Mouse (Mus musculus): Measurements from ENCODE around the gene Lrrc74b. TPM values are rescaled to one million over a fixed set of nuclear protein-coding genes. Genes with fewer than 3 reads are reported as not detected.
A peak's percentile ranks its signal among the peaks of the same experiment; 100 is the strongest.

Lrrc74b gene
- total and polyA plus RNA-seq, 3 experiments: 0.03 to 0.33 TPM; not detected in 1

DNA sequence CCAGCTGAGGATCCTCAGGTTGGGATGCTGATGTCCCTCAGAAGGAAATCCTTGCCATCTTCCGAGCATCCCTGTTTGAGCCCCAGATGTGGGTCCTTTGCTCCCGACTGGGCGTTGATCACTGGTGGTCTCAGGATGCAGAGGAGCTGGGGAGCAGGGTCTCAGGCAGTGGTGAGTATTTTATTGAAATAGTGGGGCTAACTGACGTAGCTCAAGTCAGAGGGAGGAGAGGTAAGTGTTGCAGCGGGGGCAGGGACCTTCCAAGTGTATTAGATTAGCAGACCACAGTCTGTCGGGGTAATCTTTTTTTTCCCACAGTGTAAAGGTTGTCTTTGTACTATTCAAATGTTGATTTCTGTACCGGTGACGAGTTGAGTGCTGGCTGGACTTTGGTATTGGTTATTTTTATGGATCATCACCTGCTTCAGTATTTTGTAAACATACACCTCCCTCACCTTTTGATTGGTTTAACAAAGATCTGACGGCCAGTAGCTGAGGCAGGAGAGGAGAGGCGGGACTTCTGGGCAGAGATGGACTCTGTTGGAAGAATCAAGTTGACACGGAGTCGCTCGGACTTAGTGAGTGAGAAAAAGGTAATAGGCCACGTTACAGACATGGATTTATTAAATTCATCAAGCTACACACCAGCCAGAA lies 28.2 kb downstream of the Lrrc74b start:
- no peak for TF ChIP-seq GATA1 (IDR thresholded peaks at IDR 0.05; ENCODE audit: borderline replicate concordance, low read length)
- no peaks in the 10 kb centered on the region for H3K9me3 ChIP-seq (replicated peaks)
- no peak overlapping the region for H3K4me3 ChIP-seq (ENCODE audit: low read depth, low read length)
- peaks cover 21% of the 10 kb centered on the region for H3K36me3 ChIP-seq (replicated peaks)
- H3K4me1 ChIP-seq (ENCODE audit: insufficient read depth, low read depth, low read length): peaks cover 36% of the 10 kb centered on the region
- H3K27me3 ChIP-seq (ENCODE audit: insufficient read depth, low read length): no peaks in the 10 kb centered on the region
- DNase-seq (ENCODE audit: low spot score): no peak
- no peak for ATAC-seq (ENCODE audit: extremely low read depth, insufficient number of reproducible peaks, low FRiP score, poor library complexity, severe bottlenecking)

DNA sequence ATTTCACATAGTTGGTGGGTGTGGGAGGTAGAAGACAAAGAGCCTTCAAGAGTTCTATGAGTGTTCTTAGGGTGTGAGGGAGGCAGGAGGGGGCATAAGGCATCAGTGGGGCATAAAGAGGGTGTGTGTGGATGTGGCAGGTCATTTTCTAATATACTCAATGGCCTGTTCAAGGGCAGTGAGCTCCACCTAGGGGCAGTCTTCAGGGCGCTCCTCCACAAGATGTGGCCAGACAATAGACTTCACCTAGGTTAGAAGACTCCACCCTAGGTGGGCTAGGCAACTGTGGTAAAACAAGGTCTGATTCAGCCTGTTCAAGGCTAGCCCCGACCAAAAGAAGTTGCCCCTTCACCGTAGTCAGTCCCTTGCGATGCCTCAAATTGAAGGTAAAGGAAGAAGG lies 28.8 kb downstream of the Lrrc74b start:
- no peaks in the 10 kb centered on the region for H3K9me3 ChIP-seq (replicated peaks)
- ATAC-seq (ENCODE audit: extremely low read depth, insufficient number of reproducible peaks, low FRiP score, poor library complexity, severe bottlenecking) (no peak), DNase-seq (ENCODE audit: low spot score) (no peak)
- no peak overlapping the region for H3K4me3 ChIP-seq (ENCODE audit: low read depth, low read length)
- peaks cover 41% of the 10 kb centered on the region for H3K4me1 ChIP-seq (ENCODE audit: insufficient read depth, low read depth, low read length)
- H3K36me3 ChIP-seq (replicated peaks): peaks cover 26% of the 10 kb centered on the region
- no peak for TF ChIP-seq POLR2AphosphoS5 (IDR thresholded peaks at IDR 0.05; ENCODE audit: insufficient replicate concordance, low read depth, low read length)
- no peak for TF ChIP-seq GATA2 (IDR thresholded peaks at IDR 0.05; ENCODE audit: borderline replicate concordance, low read depth, low read length)
- no peak for TF ChIP-seq CTCF (IDR thresholded peaks at IDR 0.05; ENCODE audit: low read depth, low read length)
- TF ChIP-seq GATA1 (IDR thresholded peaks at IDR 0.05; ENCODE audit: borderline replicate concordance, low read length): no peak
- no peak for TF ChIP-seq TAL1 (conservative IDR thresholded peaks at IDR 0.05; ENCODE audit: low read depth, low read length)
- H3K27me3 ChIP-seq (ENCODE audit: insufficient read depth, low read length): no peaks in the 10 kb centered on the region

DNA sequence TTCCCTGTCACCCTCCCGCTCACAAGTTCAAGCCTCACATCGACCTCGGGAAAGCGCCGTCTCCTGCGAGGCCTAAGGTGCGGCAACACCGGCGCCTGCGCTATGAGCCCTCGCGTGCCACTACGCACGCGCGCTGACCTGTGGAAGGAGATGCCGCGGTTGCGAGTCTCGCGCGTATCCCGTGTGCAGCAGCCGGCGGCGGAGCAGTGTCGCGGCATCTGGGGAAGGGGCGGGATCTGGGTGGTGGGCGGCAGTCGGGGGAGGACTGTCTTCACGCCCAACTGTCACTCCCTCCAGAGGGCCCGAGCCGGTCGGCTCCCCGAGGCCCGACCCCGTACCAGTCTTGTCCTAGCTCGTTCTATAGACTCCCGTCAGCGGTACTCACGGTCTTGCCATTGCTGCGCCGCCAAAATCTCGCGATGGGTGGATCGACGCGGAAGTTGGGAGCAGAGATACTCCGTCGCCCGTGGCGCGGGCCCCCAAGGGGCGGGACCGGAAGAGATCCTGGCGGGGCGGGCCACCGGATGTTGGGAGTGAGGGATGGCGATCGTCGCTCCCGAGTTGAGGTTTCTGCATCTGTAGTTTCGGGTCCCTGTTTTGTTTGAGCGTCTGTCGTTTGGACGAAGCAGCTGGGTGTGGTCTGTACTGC lies 30.3 kb downstream of the Lrrc74b start, which contains the start of gene Thap7:
Thap7 (minus strand) TSS at position 497 of the 649 bp plus-strand sequence.
- H3K27me3 ChIP-seq (ENCODE audit: insufficient read depth, low read length): no peaks in the 10 kb centered on the region

DNA sequence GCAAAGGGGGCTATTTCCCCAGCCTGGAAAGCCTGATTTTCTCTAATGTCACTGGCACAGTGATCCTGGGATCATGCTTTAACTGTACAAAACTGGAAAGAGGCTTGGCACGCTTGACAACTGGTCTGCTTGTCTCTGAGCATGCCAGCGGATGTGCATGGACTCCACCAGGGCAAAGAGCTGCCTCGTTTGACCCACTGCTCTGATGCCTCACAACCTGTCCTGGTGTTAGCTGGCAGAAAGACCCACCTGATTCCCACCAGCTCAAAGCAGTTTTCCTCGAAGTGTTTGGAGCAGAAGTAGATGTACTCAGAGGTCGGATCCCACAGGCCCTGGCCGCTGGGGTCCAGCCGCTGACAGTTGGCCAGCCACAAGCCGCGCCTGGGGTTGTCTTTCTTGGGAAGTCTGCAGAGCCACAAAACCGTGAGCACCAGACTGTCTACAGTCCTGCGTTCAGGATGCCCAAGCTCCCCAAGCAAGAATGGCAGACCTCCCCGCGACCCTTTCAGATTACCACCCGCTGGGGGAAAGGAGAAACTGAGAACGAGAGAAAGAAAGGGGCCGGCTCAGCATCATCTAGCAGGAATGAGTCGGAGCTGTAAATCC lies 31.0 kb downstream of the Lrrc74b start:
- Histone ChIP-seq H3K4me3 (ENCODE audit: low read depth, low read length) (peak overlapping the region; percentile 78), H3K27me3 (ENCODE audit: insufficient read depth, low read length) (no peaks in the 10 kb centered on the region), H3K4me1 (ENCODE audit: insufficient read depth, low read depth, low read length) (peaks cover 49% of the 10 kb centered on the region), H3K36me3 (replicated peaks) (peaks cover 48% of the 10 kb centered on the region), H3K9me3 (replicated peaks) (no peaks in the 10 kb centered on the region)
- DNase-seq (ENCODE audit: low spot score): peak; percentile 14
- TF ChIP-seq TAL1 (conservative IDR thresholded peaks at IDR 0.05; ENCODE audit: low read depth, low read length): no peak
- no peak for TF ChIP-seq GATA1 (IDR thresholded peaks at IDR 0.05; ENCODE audit: borderline replicate concordance, low read length)
- no peak for TF ChIP-seq CTCF (IDR thresholded peaks at IDR 0.05; ENCODE audit: low read depth, low read length)
- no peak for TF ChIP-seq POLR2AphosphoS5 (IDR thresholded peaks at IDR 0.05; ENCODE audit: insufficient replicate concordance, low read depth, low read length)
- no peak for TF ChIP-seq GATA2 (IDR thresholded peaks at IDR 0.05; ENCODE audit: borderline replicate concordance, low read depth, low read length)
- no peak for ATAC-seq (ENCODE audit: extremely low read depth, insufficient number of reproducible peaks, low FRiP score, poor library complexity, severe bottlenecking)

More for the DNA sequence above, 30.3 kb downstream of the Lrrc74b start, which contains the start of gene Thap7:
- Histone ChIP-seq H3K4me3 (ENCODE audit: low read depth, low read length) (peak within 1 kb of the TSS; percentile 78), H3K9me3 (replicated peaks) (no peaks in the 10 kb centered on the region), H3K4me1 (ENCODE audit: insufficient read depth, low read depth, low read length) (peaks cover 46% of the 10 kb centered on the region), H3K36me3 (replicated peaks) (peaks cover 41% of the 10 kb centered on the region)
- ATAC-seq (ENCODE audit: extremely low read depth, insufficient number of reproducible peaks, low FRiP score, poor library complexity, severe bottlenecking) (peak; percentile 88), DNase-seq (ENCODE audit: low spot score) (peak; percentile 97)
- TF ChIP-seq TAL1 (conservative IDR thresholded peaks at IDR 0.05; ENCODE audit: low read depth, low read length) (no peak), GATA2 (IDR thresholded peaks at IDR 0.05; ENCODE audit: borderline replicate concordance, low read depth, low read length) (no peak), GATA1 (IDR thresholded peaks at IDR 0.05; ENCODE audit: borderline replicate concordance, low read length) (no peak), POLR2AphosphoS5 (IDR thresholded peaks at IDR 0.05; ENCODE audit: insufficient replicate concordance, low read depth, low read length) (no peak), CTCF (IDR thresholded peaks at IDR 0.05; ENCODE audit: low read depth, low read length) (no peak)

DNA sequence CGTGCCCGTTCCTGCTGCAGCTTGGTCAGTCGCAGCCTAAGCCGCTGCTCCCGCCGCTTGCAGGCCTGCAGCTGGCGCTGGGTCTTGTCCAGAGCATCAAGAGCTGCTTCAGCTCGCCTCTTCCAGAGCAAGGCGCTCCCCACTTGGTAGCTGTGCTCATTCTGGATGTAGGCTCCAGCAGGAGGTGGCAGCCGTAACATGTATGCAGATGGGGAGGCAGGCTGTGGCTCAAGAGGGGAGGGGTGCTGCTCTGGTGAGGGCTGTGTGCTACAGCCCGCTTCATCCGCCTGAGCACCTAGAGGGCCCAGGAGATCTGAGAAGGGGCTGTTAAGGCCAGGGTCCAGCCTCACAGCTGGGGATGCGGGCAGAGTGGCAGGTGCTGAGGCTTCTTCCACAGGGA lies 32.8 kb downstream of the Lrrc74b start:
- no peaks in the 10 kb centered on the region for H3K9me3 ChIP-seq (replicated peaks)
- H3K4me1 ChIP-seq (ENCODE audit: insufficient read depth, low read depth, low read length): peaks cover 49% of the 10 kb centered on the region
- DNase-seq (ENCODE audit: low spot score): no peak
- H3K36me3 ChIP-seq (replicated peaks): peaks cover 64% of the 10 kb centered on the region
- no peaks in the 10 kb centered on the region for H3K27me3 ChIP-seq (ENCODE audit: insufficient read depth, low read length)
- H3K4me3 ChIP-seq (ENCODE audit: low read depth, low read length): no peak overlapping the region; the same call in 1 of the 2 replicates
- TF ChIP-seq POLR2AphosphoS5 (IDR thresholded peaks at IDR 0.05; ENCODE audit: insufficient replicate concordance, low read depth, low read length) (no peak), GATA2 (IDR thresholded peaks at IDR 0.05; ENCODE audit: borderline replicate concordance, low read depth, low read length) (no peak), GATA1 (IDR thresholded peaks at IDR 0.05; ENCODE audit: borderline replicate concordance, low read length) (no peak), TAL1 (conservative IDR thresholded peaks at IDR 0.05; ENCODE audit: low read depth, low read length) (no peak), CTCF (IDR thresholded peaks at IDR 0.05; ENCODE audit: low read depth, low read length) (no peak)
- ATAC-seq (ENCODE audit: extremely low read depth, insufficient number of reproducible peaks, low FRiP score, poor library complexity, severe bottlenecking): no peak

DNA sequence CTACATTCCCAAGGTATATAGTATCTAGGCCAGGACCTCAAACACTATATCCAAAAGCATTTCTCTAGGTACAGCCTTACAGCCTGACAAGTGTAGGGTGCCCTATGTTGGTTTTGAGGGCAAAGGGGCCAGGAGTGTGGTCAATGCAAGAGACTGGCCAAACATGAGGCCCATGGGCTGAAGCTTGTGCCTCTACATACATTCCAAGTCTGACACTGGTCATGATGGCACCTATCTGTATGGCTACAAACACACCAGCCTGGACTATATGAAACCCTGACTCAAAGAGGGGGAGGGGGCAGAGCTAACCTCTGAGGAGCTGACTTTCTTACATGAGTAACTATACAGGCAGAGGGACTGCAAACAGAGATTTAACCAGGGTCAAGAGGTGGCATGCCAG lies 33.4 kb downstream of the Lrrc74b start:
- H3K4me3 ChIP-seq (ENCODE audit: low read depth, low read length): no peak overlapping the region
- DNase-seq (ENCODE audit: low spot score) (no peak), ATAC-seq (ENCODE audit: extremely low read depth, insufficient number of reproducible peaks, low FRiP score, poor library complexity, severe bottlenecking) (no peak)
- peaks cover 49% of the 10 kb centered on the region for H3K4me1 ChIP-seq (ENCODE audit: insufficient read depth, low read depth, low read length)
- no peaks in the 10 kb centered on the region for H3K27me3 ChIP-seq (ENCODE audit: insufficient read depth, low read length)
- TF ChIP-seq GATA1 (IDR thresholded peaks at IDR 0.05; ENCODE audit: borderline replicate concordance, low read length): no peak
- no peak for TF ChIP-seq CTCF (IDR thresholded peaks at IDR 0.05; ENCODE audit: low read depth, low read length)
- TF ChIP-seq POLR2AphosphoS5 (IDR thresholded peaks at IDR 0.05; ENCODE audit: insufficient replicate concordance, low read depth, low read length): no peak
- no peak for TF ChIP-seq TAL1 (conservative IDR thresholded peaks at IDR 0.05; ENCODE audit: low read depth, low read length)
- no peak for TF ChIP-seq GATA2 (IDR thresholded peaks at IDR 0.05; ENCODE audit: borderline replicate concordance, low read depth, low read length)
- H3K36me3 ChIP-seq (replicated peaks): peaks cover 71% of the 10 kb centered on the region
- H3K9me3 ChIP-seq (replicated peaks): no peaks in the 10 kb centered on the region
